Mouse (Mus musculus): ENCODE measurements around the gene Ifitm10. TPM values are rescaled to one million over a fixed set of nuclear protein-coding genes. Genes with fewer than 3 reads are reported as not detected.
"Not testable (repeated sequence)": the region's sequence is repeated elsewhere in the genome, so short reads cannot be mapped to it uniquely, and the experiment has no call there.

Ifitm10 gene
- total RNA-seq, 2 experiments from 2014 or later, result not detected

DNA sequence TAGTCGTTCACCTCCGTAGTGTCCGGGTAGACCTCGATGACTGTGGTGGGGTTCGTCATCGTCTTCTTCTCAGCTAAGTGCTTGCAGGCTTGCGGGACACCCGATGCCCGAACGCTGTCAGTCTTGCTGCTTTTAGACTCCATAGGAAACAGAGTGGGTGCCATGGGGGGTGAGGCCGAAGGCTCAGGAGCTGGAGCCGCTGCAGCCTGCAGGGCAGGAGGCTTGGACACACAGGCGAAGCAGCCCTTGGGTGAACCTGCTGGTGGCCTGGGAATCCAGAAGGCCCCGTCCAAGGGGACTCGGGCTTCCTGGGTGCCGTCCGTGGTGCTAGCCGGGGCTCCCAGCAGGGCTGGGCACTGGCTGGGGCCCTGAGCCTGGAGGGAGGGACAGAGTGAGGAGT, 2.6 kb downstream of the Ifitm10 start:
- peak; percentile 2; the same call in 1 of the 2 replicates for ATAC-seq (replicated peaks; ENCODE audit: poor library complexity)

DNA sequence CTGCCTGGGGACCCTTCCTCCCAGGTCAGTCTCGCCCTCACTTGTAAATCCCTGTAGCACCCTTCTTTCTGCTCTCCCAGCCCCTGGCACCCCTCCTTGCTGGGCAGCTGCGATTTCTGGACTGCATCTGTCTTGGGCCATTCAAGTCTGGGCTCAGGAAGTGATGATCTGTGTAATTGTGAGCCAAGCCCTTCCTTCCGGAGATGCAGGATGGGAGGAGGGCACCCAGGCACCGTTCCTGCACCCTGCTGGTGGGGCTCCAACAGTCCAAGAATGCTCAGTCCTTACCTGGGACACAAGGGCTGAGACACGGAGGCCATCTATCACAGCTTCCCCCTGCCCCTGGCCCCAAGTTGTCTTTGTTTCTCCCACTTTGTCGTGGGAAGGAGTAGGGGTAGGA, 3.7 kb downstream of the Ifitm10 start:
- no peak for ATAC-seq (replicated peaks; ENCODE audit: poor library complexity)

GRCm38 (mm10) chr7:142368856-142369255, 4.7 kb downstream of the Ifitm10 start:
- no peak for ATAC-seq (replicated peaks; ENCODE audit: poor library complexity)

DNA sequence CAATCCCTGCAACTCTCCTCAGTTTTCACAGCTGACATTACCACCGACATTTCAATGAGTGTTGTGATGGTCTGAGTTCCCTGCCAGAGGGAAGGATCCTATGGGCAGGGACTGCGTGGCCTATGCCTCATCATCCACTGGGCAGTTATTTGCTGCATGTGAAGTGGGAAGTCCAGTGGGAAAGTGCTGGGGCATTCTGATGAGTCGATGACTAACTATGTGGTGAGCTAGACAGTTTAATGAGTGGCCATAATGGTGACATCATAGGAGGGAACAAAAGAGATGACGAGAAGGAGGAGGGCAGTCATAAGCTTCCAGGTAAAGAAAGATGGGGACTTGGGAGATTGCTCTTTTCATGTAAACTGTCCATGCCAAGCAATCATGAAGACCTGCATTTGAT, 10.4 kb downstream of the Ifitm10 start:
- ATAC-seq (replicated peaks; ENCODE audit: poor library complexity), result no peak

DNA sequence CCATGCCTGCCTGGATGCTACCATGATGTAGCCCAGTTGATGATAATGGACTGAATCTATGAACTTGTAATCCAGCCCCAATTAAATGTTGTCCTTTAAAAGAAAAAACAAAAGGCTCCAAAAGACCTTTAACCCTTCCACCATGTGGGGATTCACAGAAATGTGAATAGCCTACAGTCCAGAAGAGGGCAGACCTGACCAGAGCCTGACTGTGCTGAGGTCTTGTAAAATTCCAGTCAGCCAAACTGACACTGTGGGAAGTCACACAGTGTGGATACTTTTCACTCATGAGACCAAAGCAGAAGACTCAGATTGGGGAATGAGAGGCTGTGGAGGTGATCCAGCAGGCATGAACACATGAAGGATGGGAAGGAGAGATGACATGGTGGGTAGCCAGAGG, 12.8 kb downstream of the Ifitm10 start:
- ATAC-seq (replicated peaks; ENCODE audit: poor library complexity), result peak; percentile 45; the same call in 1 of the 2 replicates

DNA sequence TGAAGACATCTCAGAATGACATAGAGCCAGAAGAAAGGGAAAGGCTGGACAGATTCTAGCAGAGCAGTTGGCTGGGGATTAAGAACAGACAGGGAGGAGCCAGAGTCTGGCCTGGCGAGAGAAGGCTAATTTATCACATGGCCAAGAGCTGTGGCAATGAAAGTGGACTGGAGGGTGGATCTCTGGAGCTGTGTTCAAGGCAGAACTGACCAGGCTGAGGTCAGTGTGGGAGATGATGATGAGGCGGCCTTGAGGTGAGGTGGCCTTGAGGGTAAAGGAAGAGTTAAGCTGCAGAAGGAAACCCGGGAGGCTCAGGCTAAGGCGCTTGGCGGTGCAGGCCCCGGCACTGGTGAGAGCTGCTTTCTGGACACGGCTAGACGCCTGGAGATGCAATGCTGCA, 14.4 kb downstream of the Ifitm10 start:
- ATAC-seq (replicated peaks; ENCODE audit: poor library complexity), result no peak

GRCm38 (mm10) chr7:142357566-142357965, 16.0 kb downstream of the Ifitm10 start:
- no peak for ATAC-seq (replicated peaks; ENCODE audit: poor library complexity)

DNA sequence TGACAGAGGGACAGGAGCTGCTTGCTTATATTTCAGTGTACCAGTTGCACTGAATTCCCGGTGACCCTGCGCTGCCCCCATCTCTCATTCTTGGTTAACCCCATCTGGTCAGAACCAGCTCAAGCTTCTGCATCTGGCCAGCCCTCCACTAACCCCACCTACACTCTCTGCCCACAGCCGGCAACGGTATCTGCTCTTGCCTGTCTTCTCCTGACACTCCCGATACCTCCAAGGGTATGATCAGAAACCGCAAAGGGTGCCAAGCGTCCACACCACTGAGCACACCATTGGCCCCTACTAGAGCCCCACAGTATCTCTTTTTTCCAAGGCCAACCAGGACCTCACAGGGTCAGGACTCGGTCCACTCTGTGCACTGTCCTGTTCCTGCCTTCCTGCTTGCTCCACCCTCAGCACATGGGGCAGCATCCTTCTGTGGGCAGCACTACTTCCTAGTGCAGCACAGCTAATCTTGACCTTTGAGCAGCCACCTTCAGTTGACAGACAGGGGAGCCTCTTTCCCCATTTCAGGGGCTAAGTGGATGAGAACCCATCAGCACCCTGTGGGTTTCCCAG, 18.8 kb downstream of the Ifitm10 start:
- peak; percentile 52 for ATAC-seq (replicated peaks; ENCODE audit: poor library complexity)

DNA sequence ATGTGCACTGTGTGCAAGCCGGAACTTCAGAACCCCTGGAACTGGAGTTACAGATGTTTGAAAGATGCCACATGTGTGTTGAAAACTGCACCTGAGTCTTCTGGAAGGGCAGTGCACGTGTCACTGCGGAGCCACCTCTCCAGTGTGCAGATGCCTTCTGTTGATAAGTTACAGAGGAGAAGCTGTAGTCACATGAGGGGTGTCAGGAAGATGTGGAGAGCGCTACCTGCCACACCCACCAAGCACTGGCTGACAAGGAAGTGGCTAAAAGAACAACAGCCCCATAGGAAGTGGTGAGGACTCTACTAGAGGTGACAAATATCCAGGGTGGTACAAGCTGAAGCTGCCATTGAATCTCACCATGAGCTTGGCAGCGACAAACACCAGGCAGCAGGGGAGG, 19.7 kb downstream of the Ifitm10 start:
- peak; percentile 69 for ATAC-seq (replicated peaks; ENCODE audit: poor library complexity)

DNA sequence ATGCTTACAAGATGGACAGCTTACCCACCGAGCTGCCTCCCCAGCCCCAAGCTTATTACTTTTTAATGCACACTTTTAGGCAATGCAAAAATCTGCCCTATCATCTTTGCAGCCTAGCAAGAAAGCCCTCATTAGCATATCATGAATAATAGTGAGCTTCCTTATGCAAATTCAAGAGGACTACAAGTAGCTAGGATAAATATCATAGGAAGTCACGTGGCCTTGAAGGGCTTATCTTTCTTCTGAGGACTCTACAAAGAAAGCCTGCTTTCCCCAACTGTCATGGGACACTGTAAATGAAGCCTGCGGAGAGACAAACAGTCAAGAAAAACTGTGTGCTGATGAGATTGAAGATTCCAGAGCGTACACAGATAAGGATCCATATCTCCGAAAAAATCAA, 22.0 kb downstream of the Ifitm10 start:
- peak; percentile 58 for ATAC-seq (replicated peaks; ENCODE audit: poor library complexity)

DNA sequence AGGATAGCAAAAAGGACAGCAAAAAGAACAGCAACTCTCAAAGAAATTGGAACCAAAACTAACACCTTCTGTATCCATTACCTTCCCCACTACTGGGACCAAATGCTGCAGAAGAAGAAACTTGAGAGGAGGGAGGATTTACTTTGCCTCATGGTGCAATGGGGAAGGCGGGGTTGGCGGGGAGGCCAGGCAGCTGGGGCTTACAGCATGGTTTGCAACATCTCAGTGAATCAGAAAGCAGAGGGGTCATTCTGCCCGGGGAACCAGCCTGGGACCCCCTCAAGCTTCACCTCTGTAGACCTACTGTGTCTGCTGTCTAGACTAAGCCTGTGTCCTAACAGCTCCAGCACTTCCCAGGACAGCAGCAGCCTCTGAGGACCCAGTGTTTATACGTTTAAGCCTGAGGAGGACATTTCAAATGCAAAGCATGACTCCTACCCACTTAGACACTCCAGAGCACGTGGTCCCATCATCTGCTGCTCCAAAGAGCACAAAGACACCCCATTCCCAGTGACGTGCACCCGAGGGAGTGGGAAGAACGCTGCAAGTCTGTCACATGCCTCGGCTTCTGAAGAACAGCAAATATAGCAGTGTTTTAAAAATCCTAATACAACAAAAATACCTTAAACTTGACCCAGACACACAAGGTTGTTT, 24.1 kb downstream of the Ifitm10 start:
- ATAC-seq (replicated peaks; ENCODE audit: poor library complexity), result peak; percentile 21; the same call in 1 of the 2 replicates

GRCm38 (mm10) chr7:142347542-142347941, 26.0 kb downstream of the Ifitm10 start:
- ATAC-seq (replicated peaks; ENCODE audit: poor library complexity), result peak; percentile 29

DNA sequence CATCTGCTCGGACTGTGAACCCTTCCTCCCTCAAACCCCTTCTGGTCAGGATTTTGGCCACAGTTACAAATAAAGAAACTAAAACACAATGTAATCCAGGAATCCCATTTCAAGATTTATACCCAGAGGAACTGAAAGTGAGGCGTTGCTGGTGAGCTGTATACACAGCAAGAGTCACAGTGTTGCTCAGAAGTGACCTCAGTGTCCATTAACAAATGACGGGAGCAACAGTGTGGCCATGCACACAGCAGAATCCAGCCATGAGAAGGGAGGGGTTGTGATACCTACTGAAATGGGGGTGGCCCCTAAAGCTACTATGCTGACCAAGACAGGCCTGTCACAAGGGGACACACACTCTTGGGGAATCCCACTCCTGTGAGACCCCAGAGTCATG, 31.3 kb downstream of the Ifitm10 start:
- ATAC-seq (replicated peaks; ENCODE audit: poor library complexity), result peak; percentile 33

DNA sequence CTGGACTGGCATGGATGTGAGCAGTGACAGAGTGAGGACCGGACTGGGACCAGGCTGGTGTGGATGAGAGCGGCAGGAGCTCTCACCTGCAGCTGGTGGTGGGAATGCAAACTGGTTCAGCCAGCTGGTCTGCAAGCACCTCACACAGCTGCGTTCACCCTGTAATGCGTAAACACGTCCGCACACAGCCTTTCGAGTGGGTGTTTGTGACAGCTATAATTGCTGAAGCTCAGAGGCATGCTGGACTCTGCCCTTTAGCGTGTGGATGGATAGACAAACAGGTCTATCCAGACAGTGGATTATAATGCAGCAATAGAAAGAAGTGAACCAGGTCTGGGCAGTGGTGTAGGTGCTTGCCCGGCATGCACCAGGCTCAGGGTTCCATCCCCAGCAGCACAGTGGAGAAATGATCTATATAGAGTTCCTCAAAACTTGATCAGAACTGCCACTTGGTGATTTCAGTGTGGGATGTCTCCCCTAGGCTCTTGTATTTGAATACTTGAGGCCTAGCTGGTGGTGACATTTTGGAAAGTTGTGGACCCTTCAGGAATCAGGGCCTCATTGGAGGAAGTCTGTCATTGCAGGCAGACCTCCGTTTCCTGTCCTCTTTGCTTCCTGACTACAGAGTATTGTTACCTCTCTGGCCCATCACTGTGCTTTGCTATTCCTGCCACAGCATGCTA, 31.8 kb downstream of the Ifitm10 start:
- ATAC-seq (replicated peaks; ENCODE audit: poor library complexity), result 0 out of 2 replicates have a peak, but pooled peaks have one; percentile 1

GRCm38 (mm10) chr7:142340269-142340970, 33.1 kb downstream of the Ifitm10 start:
- peak; percentile 91 for ATAC-seq (replicated peaks; ENCODE audit: poor library complexity)

GRCm38 (mm10) chr7:142335151-142335550, 38.4 kb downstream of the Ifitm10 start:
- ATAC-seq (replicated peaks; ENCODE audit: poor library complexity), result no peak

DNA sequence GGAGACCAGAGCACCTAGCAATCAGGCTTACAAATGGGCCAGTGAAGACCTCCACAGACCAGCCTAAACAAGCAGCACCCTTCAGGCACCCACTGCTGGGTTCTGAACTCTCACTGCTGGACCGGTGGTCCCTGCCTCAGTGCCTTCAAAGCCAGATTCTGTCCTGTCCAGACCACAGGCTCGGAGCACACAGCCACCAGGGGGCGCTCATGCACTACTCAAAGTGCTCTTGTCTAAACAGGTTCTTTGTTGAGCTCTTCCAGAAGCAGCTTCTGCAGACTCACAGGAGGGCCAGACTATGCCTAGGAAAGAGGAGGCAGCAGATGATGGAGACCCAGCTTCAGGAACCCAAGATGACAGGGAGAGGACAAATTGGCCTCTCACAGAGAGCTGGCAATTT, 39.3 kb downstream of the Ifitm10 start:
- ATAC-seq (replicated peaks; ENCODE audit: poor library complexity), result peak; percentile 90

DNA sequence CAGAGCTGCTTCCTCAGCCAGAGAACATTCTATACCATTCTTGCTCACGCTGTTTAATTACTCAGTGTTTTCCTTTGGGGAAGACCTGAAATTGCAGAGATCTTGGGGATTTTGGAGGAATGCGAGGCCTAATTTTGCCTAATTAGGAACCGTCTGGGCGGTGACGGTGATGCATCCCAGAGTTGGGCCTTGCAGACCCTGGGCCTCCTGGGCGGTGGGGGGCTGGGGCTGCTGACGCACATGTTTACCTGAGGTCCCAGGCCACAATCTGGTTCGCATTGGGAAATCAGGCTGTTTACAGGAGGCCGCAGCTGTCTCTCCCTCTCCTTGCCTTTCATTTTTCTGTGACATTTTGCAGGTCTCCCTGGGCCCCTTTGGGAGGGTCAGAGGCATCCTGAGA, 40.8 kb downstream of the Ifitm10 start:
- ATAC-seq (replicated peaks; ENCODE audit: poor library complexity), result not testable (repeated sequence)

DNA sequence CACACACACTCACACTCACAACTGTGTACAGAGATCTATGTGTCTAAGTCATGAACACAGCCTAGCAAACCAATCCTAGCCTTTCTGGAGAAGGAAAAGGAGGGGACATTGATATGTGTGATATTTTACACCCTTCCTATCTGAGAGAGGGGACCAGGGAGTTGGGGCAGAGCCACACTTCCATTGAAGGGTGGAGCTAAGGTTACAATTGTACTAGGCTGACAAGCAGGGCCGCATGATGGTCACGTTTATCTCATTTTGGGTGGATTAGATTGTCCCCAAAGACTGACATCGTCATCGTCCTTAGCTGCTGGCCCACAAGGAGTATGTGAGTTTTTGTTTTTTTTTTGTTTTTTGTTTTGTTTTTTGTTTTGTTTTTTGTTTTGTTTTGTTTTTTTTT, 42.3 kb downstream of the Ifitm10 start:
- no peak for ATAC-seq (replicated peaks; ENCODE audit: poor library complexity)

DNA sequence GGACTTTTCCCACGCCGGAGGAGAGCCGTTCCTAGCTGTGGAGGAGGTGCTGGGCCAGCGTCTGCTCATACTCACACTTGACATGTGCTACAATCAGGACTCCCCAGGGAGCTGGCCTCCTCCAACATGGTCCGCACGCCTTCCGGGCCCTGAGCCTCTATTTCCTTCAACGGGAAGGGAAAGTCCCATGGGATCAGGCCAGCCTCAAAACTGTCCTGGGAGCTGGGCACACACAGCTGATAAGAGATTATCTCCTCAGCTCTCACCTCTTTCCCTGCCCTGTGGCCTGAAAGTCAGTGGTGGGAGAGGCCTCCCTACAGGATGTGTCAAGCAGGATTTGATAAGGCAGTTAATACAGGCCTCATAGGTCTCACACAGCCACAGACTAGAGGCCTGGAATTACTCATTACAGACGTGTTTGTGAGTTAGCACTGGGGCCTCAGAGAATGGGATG, 43.3 kb downstream of the Ifitm10 start:
- ATAC-seq (replicated peaks; ENCODE audit: poor library complexity), result no peak; the same call in 1 of the 2 replicates

- ATAC-seq (replicated peaks; ENCODE audit: poor library complexity), result no peak
These were observed 45.0 kb downstream of the Ifitm10 start for GRCm38 (mm10) chr7:142328507-142328906.

All from megakaryocyte progenitor cell, adult 5-6 weeks (primary cell).